Mouse (Mus musculus) erythroblast, embryonic 14.5 days (primary cell): ENCODE data around the gene Lsm10. TPM values are rescaled to one million over a fixed set of nuclear protein-coding genes. Genes with fewer than 3 reads are reported as not detected.
A peak's percentile ranks its signal among the peaks of the same experiment; 100 is the strongest.

Experiments used
- H3K27me3 ChIP-seq: 2 replicates; pipeline ENCODE4 v1.6.1; 2012; ENCODE audit warnings: inconsistent platforms; ENCODE audit not compliant: control insufficient read depth
- H3K36me3 ChIP-seq: 2 replicates; pipeline ENCODE4 v1.6.1; 2012; ENCODE audit warnings: mild to moderate bottlenecking, inconsistent platforms; ENCODE audit not compliant: control insufficient read depth
- H3K4me1 ChIP-seq: 2 replicates; pipeline ENCODE4 v1.6.1; 2012; ENCODE audit warnings: inconsistent platforms; ENCODE audit not compliant: control insufficient read depth
- H3K4me3 ChIP-seq: replicated peaks from 2 replicates; pipeline ENCODE3; 2012; ENCODE audit warnings: moderate library complexity, mild to moderate bottlenecking, inconsistent platforms
- H3K9me3 ChIP-seq: 2 replicates; pipeline ENCODE4 v1.6.1; 2012; ENCODE audit warnings: low read length, inconsistent platforms, mixed read lengths; ENCODE audit not compliant: control insufficient read depth
- GATA1 ChIP-seq: IDR thresholded peaks from 2 replicates; pipeline ENCODE4 v1.6.1; 2012; ENCODE audit warnings: low read length, inconsistent platforms, mixed read lengths
- TAL1 ChIP-seq: IDR thresholded peaks from 3 replicates; pipeline ENCODE4 v1.6.1; 2012; ENCODE audit warnings: low read length, inconsistent platforms, mixed read lengths
- polyA plus RNA-seq: library from polyadenylated mRNA; stranded (reverse); fragments of >175 nt; gene quantifications from 2 replicates; pipeline ENCODE4 v1.2.3, GENCODE M21; 2012

The Lsm10 gene
- polyA plus RNA-seq, 1 experiment, result 0.84 TPM

DNA sequence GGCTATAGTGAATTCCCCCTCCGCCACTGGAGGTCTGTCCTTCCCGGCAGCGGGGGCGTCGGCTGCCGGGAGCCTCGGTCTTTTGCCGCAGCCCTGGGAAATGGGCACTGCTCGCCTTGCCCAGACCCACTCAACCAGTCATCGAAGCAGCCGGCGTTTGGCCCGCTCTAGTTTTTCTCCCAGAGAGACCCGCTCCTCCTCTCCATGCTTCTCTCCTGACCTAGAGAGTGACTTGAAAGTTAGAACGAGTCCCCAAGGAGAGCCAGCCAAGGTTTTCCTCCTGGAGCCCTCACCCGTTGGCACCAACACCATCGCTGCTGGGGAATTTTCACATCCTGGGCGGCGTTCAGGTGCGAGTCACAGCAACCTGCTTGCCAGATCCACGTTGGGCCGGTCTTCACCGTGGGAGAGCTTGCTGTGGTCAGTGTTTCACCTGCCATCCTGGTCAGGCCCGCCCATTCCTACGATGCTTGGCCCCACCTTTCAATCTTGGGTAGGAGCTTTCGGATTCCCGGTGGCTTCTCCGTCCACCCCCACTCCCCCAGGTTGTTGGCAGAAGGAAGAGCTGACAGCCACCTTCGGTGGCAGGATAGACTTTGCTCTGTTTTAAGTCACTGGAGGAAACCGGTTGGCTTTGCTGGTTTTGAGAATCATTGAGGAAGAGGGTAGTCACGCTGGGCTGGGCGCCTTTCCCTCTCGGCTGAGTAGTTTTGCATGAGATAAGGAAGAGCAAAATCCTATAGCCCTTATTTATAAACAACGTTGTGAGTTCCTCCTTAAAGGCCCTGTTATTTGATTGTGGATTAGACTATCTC is 8.0 kb downstream of the Lsm10 start:
- no peak for TF ChIP-seq GATA1
- no peak for TF ChIP-seq TAL1
- no peaks in the 10 kb centered on the region for H3K27me3 ChIP-seq
- peak overlapping the region; percentile 85 for H3K4me3 ChIP-seq
- H3K9me3 ChIP-seq, result no peaks in the 10 kb centered on the region
- H3K36me3 ChIP-seq, result peaks cover 21% of the 10 kb centered on the region
- H3K4me1 ChIP-seq, result peaks cover 69% of the 10 kb centered on the region

DNA sequence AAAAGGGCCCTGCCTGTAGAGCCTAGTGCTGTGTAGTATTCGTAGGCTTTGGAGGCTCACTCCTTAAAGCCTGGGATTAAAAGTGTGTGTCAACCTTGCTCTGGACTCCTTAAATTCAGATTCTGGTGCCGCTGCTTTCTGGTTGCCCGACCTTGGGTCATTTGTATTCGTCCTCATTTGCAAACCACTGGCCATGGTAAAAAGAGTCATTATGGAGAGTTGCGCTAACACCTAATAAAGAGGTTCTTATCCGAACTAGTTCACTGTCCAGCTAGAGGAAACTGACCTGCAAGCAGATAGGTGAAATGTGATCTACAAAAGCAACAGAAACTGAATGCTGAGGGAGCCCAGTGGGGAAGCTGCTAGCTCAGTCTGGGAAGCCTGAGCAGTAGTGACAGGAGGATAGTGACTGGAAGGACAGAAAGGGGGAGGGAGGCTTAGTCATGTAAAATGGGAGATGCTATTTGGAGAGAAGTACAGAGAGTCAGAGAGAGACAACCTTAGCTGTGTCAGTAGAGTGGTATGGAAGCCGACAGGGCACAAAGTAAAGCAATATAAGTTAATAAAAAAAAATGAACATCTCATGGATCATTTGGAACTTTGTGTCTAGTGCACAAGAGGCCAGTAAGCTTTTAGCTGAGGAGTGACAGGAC is 8.8 kb downstream of the Lsm10 start:
- TF ChIP-seq TAL1 (no peak), GATA1 (no peak)
- Histone ChIP-seq H3K27me3 (no peaks in the 10 kb centered on the region), H3K4me1 (peaks cover 69% of the 10 kb centered on the region), H3K36me3 (peaks cover 15% of the 10 kb centered on the region), H3K4me3 (peak overlapping the region; percentile 85), H3K9me3 (no peaks in the 10 kb centered on the region)

DNA sequence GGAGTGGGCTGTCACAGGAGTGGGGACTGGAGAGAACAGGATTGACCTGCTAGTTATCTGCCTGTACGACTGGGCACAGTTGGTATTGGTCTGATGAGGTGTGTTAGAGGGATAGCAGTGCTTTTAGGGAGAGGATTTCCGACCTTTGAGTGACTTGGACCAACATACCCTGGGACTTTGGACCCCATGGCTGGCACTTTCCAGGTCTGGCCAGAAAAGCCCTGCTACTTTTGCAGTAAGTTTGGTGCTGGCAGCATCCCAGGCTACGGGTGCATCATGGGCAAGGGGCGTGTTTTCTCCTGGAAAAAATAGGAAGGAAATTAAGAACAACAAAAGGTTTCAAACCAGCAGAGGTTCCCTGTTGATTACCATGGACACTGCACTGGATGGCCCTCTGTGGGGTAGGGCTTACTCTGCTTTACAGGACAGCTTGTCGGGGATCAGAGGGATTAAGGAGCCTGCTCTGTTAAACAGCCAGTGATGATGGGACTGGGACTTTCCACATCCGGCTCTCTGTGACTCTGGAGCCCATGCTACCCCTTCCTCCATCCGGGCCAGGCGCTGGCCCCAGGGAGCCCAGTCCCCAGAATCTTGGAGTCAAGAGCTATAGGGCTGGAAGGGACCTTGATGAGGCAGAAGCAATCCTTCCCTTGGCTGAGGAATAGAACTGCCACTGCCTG is 11.8 kb downstream of the Lsm10 start:
- Histone ChIP-seq H3K9me3 (no peaks in the 10 kb centered on the region), H3K4me3 (no peak overlapping the region), H3K4me1 (peaks cover 51% of the 10 kb centered on the region), H3K36me3 (no peaks in the 10 kb centered on the region; the same call in 1 of the 2 replicates), H3K27me3 (no peaks in the 10 kb centered on the region)
- no peak for TF ChIP-seq GATA1
- no peak for TF ChIP-seq TAL1

DNA sequence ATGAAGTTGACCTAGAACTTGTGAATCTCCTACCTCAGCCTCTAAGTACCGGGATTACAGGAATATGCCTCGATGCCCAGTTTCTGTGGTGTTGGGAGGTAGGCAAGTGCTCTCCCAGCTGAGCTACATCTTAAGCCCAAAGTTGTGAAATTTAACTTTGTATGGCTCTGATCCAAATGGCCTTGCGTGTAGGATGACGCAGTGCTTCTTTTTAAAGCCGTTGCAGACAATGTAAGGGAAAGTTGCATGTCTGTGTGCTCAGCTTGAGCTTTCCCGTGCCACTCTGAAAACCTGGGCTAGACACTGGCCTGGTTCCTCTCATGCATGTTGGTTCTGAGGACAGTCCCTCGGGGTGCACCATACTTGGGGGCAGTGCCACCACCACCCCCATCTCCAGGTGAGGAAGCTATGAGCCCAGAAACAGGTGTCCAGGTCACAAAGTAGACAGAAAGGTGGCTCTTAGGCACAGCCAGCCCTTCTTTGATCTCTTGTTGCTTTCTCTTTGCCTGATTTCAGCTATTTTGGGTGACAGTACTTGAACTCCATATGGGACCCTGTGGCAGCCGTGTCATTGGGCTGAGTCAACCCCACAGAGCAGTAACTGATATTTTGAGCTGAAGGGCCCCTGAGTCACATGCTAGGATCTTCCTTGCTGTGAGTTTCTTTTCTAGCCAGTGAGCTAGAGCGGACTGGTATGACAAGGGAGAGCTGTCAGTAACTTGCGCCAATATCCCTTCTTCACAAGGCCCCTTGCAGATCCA is 13.4 kb downstream of the Lsm10 start:
- H3K4me1 ChIP-seq, result peaks cover 46% of the 10 kb centered on the region
- H3K4me3 ChIP-seq, result no peak overlapping the region
- no peaks in the 10 kb centered on the region; the same call in none of the 2 replicates for H3K36me3 ChIP-seq
- TF ChIP-seq TAL1 (no peak), GATA1 (no peak)
- H3K27me3 ChIP-seq, result no peaks in the 10 kb centered on the region
- H3K9me3 ChIP-seq, result no peaks in the 10 kb centered on the region

DNA sequence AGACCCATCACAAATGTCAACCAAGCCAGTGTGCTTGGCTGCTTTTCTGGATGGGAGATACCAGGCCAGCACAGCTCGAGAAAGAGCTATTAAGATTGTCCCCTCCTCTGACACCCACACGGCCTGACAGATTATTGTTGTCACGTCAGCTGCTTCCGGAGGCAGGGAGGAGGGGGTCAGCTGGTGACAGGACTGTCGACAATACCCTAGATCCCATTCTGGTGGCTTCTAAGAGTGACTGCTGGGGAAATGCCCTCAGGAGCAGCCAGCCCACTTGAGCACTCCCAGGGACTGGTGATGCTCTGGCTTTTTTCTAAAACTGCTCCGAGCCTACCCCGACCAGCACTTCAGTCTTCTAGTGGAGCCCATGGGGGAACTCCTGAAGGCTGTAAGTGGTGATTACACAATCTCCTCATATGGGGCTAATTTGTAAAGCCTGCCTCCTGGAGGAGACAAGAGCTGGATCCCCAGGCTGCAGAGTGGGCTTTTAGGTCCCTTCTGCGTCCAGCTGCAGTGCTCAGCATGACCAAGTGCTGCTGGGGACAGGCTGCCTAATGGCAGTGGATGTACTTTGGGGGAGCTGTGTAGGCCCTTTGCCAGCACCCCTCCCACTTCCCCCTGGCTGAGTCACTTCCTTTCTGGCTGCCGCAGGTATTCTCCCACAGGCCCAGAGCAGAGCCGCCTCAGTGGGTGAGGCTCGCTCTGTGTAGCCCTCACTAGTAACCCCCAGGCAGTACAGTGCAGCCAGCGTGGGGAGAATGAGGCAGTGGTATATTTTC is 14.1 kb downstream of the Lsm10 start:
- no peaks in the 10 kb centered on the region; the same call in none of the 2 replicates for H3K36me3 ChIP-seq
- no peaks in the 10 kb centered on the region for H3K9me3 ChIP-seq
- no peaks in the 10 kb centered on the region for H3K27me3 ChIP-seq
- TF ChIP-seq GATA1 (no peak), TAL1 (no peak)
- H3K4me1 ChIP-seq, result peaks cover 39% of the 10 kb centered on the region
- H3K4me3 ChIP-seq, result no peak overlapping the region

GRCm38 (mm10) chr4:126111153-126111549 is 14.7 kb downstream of the Lsm10 start:
- Histone ChIP-seq H3K4me3 (no peak overlapping the region), H3K9me3 (no peaks in the 10 kb centered on the region), H3K36me3 (no peaks in the 10 kb centered on the region; the same call in none of the 2 replicates), H3K4me1 (peaks cover 34% of the 10 kb centered on the region), H3K27me3 (no peaks in the 10 kb centered on the region)
- TF ChIP-seq GATA1, result no peak
- no peak for TF ChIP-seq TAL1

- H3K4me1 ChIP-seq, result peaks cover 30% of the 10 kb centered on the region
- H3K36me3 ChIP-seq, result peaks cover 10% of the 10 kb centered on the region
- TF ChIP-seq GATA1 (no peak), TAL1 (no peak)
- H3K9me3 ChIP-seq, result no peaks in the 10 kb centered on the region
- H3K4me3 ChIP-seq, result no peak overlapping the region
- no peaks in the 10 kb centered on the region for H3K27me3 ChIP-seq
Measured at GRCm38 (mm10) chr4:126113243-126113642, 16.8 kb downstream of the Lsm10 start.

GRCm38 (mm10) chr4:126113943-126114342 is 17.5 kb downstream of the Lsm10 start:
- no peak for TF ChIP-seq TAL1
- no peak overlapping the region for H3K4me3 ChIP-seq
- peaks cover 16% of the 10 kb centered on the region for H3K36me3 ChIP-seq
- H3K4me1 ChIP-seq, result peaks cover 28% of the 10 kb centered on the region
- H3K9me3 ChIP-seq, result no peaks in the 10 kb centered on the region
- no peaks in the 10 kb centered on the region for H3K27me3 ChIP-seq
